In genomic region chr6:117715056-117715777, GRCm38 (mm10) we compare ENCODE assay signal across 25 mouse cellular contexts.
DNase-seq lines count a peak whose midpoint lies in the region; ATAC-seq and TF ChIP-seq lines count a peak whose summit lies in the region.
"Had no signal": no experiment of that assay in that cellular context is flagged by ENCODE, and none has a peak within 500 bp of the region (broad histone marks: within the 10 kb centered on the region; RNA-seq: fewer than 3 reads in every experiment).

No protein-coding gene starts in this region.

- no peak overlapping the region for H3K4me2 ChIP-seq in embryonic facial prominence, embryonic 13.5 days
- no peak overlapping the region for H3K4me2 ChIP-seq in limb, embryonic 15.5 days
- H3K4me2 ChIP-seq: forebrain, embryonic 12.5 days; forebrain, embryonic 15.5 days; heart, embryonic 13.5 days; hindbrain, embryonic 12.5 days; hindbrain, embryonic 15.5 days had no signal

- WGBS in embryonic facial prominence, embryonic 13.5 days, result 56% methylated on average over 6 of the region's 6 CpGs
- WGBS in embryonic facial prominence, embryonic 10.5 days, result 81% methylated on average over 6 of the region's 6 CpGs
- 86% methylated on average over 6 of the region's 6 CpGs for WGBS in limb, embryonic 10.5 days
- WGBS in limb, embryonic 15.5 days, result 43% methylated on average over 6 of the region's 6 CpGs
- 91% methylated on average over 6 of the region's 6 CpGs for WGBS in thymus, adult 2 months

- no peaks in the 10 kb centered on the region for H3K27me3 ChIP-seq in embryonic facial prominence, embryonic 13.5 days
- no peaks in the 10 kb centered on the region for H3K27me3 ChIP-seq in embryonic facial prominence, embryonic 10.5 days (replicated peaks; ENCODE audit: low read depth, poor library complexity, severe bottlenecking)
- H3K27me3 ChIP-seq in limb, embryonic 10.5 days (ENCODE audit: low read depth, poor library complexity, severe bottlenecking), result no peaks in the 10 kb centered on the region
- no peaks in the 10 kb centered on the region for H3K27me3 ChIP-seq in limb, embryonic 15.5 days
- H3K27me3 ChIP-seq in thymus, adult 2 months (ENCODE audit: control insufficient read depth, insufficient read depth, low read length), result no peaks in the 10 kb centered on the region
- H3K27me3 ChIP-seq: forebrain, embryonic 12.5 days; forebrain, embryonic 15.5 days; heart, embryonic 13.5 days; hindbrain, embryonic 12.5 days; hindbrain, embryonic 15.5 days had no signal

- H3K27ac ChIP-seq in embryonic facial prominence, embryonic 13.5 days, result peak overlapping the region; percentile 28; the same call in 1 of the 2 replicates
- H3K27ac ChIP-seq in embryonic facial prominence, embryonic 10.5 days (replicated peaks), result no peak overlapping the region
- H3K27ac ChIP-seq in limb, embryonic 10.5 days, result peak overlapping the region; percentile 34; the same call in 1 of the 2 replicates
- H3K27ac ChIP-seq in limb, embryonic 15.5 days, result no peak overlapping the region
- H3K27ac ChIP-seq in thymus, adult 2 months (ENCODE audit: control insufficient read depth, insufficient read depth, low read length), result no peak overlapping the region
- H3K27ac ChIP-seq: forebrain, embryonic 12.5 days; forebrain, embryonic 15.5 days; heart, adult 2 months; heart, embryonic 10.5 days; heart, embryonic 13.5 days; hindbrain, embryonic 12.5 days; hindbrain, embryonic 15.5 days had no signal

- H3K9ac ChIP-seq in embryonic facial prominence, embryonic 13.5 days, result no peak overlapping the region
- H3K9ac ChIP-seq in limb, embryonic 15.5 days, result no peak overlapping the region
- H3K9ac ChIP-seq: forebrain, embryonic 12.5 days; forebrain, embryonic 15.5 days; heart, embryonic 13.5 days; hindbrain, embryonic 12.5 days; hindbrain, embryonic 15.5 days had no signal

- no peak for TF ChIP-seq CTCF in thymus, adult 2 months (IDR thresholded peaks at IDR 0.05; ENCODE audit: borderline replicate concordance, control insufficient read depth, extremely low read depth, insufficient read depth, low read length, poor library complexity)

- TF ChIP-seq POLR2A in thymus, adult 2 months (IDR thresholded peaks at IDR 0.05; ENCODE audit: control insufficient read depth, extremely low read depth, insufficient read depth, low read length, poor library complexity), result no peak

- no peaks in the 10 kb centered on the region for H3K9me3 ChIP-seq in embryonic facial prominence, embryonic 13.5 days
- H3K9me3 ChIP-seq in embryonic facial prominence, embryonic 10.5 days, result no peaks in the 10 kb centered on the region
- no peaks in the 10 kb centered on the region for H3K9me3 ChIP-seq in limb, embryonic 10.5 days (replicated peaks)
- no peaks in the 10 kb centered on the region for H3K9me3 ChIP-seq in limb, embryonic 15.5 days
- H3K9me3 ChIP-seq: forebrain, embryonic 12.5 days; forebrain, embryonic 15.5 days; heart, embryonic 10.5 days; heart, embryonic 13.5 days; hindbrain, embryonic 12.5 days; hindbrain, embryonic 15.5 days had no signal

- no peak for ATAC-seq in embryonic facial prominence, embryonic 13.5 days (ENCODE audit: insufficient number of reproducible peaks, insufficient read depth, low FRiP score, low TSS enrichment, low read depth)
- 0 out of 2 replicates have a peak, but pooled peaks have one; percentile 30 for ATAC-seq in limb, embryonic 15.5 days (ENCODE audit: insufficient number of reproducible peaks, low FRiP score, low TSS enrichment, low read depth)
- ATAC-seq: activated CD4-positive, CD25-positive, alpha-beta regulatory T cell, adult 4 months; forebrain, embryonic 15.5 days had no signal

- no peak for DNase-seq in embryonic facial prominence, embryonic 10.5 days (ENCODE audit: low spot score)
- DNase-seq in urinary bladder, postnatal 14 days (ENCODE audit: low spot score), result peak; percentile 2
- no peak for DNase-seq in urinary bladder, postnatal 10 days (ENCODE audit: low spot score)
- DNase-seq in limb, embryonic 10.5 days (ENCODE audit: low spot score), result no peak
- no peak for DNase-seq in layer of hippocampus, postnatal 25 days (ENCODE audit: extremely low spot score in 1 of 2, low spot score in 1 of 2)
- DNase-seq in thymus, adult 2 months, result no peak
- DNase-seq: adrenal gland, adult 8-10 months; adrenal gland, postnatal 25 days; B cell, adult 2 months; cerebellum, adult 11-12 months; cerebellum, adult 8-10 months; cerebellum, postnatal 25 days; gastrocnemius, postnatal 25 days had no signal

- no peaks in the 10 kb centered on the region for H3K36me3 ChIP-seq in embryonic facial prominence, embryonic 13.5 days
- H3K36me3 ChIP-seq in embryonic facial prominence, embryonic 10.5 days (replicated peaks), result no peaks in the 10 kb centered on the region
- no peaks in the 10 kb centered on the region for H3K36me3 ChIP-seq in limb, embryonic 10.5 days
- H3K36me3 ChIP-seq in limb, embryonic 15.5 days, result no peaks in the 10 kb centered on the region
- H3K36me3 ChIP-seq in thymus, adult 2 months (ENCODE audit: control insufficient read depth, insufficient read depth, low read length), result no peaks in the 10 kb centered on the region
- H3K36me3 ChIP-seq: forebrain, embryonic 12.5 days; forebrain, embryonic 15.5 days; G1E; heart, embryonic 10.5 days; heart, embryonic 13.5 days; hindbrain, embryonic 12.5 days; hindbrain, embryonic 15.5 days had no signal

- peaks cover 12% of the 10 kb centered on the region for H3K4me1 ChIP-seq in embryonic facial prominence, embryonic 13.5 days
- peaks cover 5% of the 10 kb centered on the region for H3K4me1 ChIP-seq in embryonic facial prominence, embryonic 10.5 days
- H3K4me1 ChIP-seq in limb, embryonic 10.5 days, result 0 out of 2 replicates have a peak, but pooled peaks cover under 1% of the 10 kb centered on the region
- H3K4me1 ChIP-seq in limb, embryonic 15.5 days, result peaks cover 7% of the 10 kb centered on the region; the same call in 1 of the 2 replicates
- H3K4me1 ChIP-seq in thymus, adult 2 months (replicated peaks; ENCODE audit: control insufficient read depth, insufficient read depth, low read length), result no peaks in the 10 kb centered on the region
- H3K4me1 ChIP-seq: forebrain, embryonic 12.5 days; forebrain, embryonic 15.5 days; heart, embryonic 10.5 days; heart, embryonic 13.5 days; hindbrain, embryonic 12.5 days; hindbrain, embryonic 15.5 days had no signal

- H3K4me3 ChIP-seq in embryonic facial prominence, embryonic 13.5 days, result no peak overlapping the region
- no peak overlapping the region for H3K4me3 ChIP-seq in embryonic facial prominence, embryonic 10.5 days
- H3K4me3 ChIP-seq in limb, embryonic 10.5 days, result no peak overlapping the region
- no peak overlapping the region for H3K4me3 ChIP-seq in limb, embryonic 15.5 days
- H3K4me3 ChIP-seq in thymus, adult 2 months (ENCODE audit: control insufficient read depth, insufficient read depth, low read length), result no peak overlapping the region
- H3K4me3 ChIP-seq: erythroblast, embryonic 14.5 days; forebrain, embryonic 12.5 days; forebrain, embryonic 15.5 days; heart, adult 2 months; heart, embryonic 10.5 days; heart, embryonic 13.5 days; hindbrain, embryonic 12.5 days; hindbrain, embryonic 15.5 days had no signal

Comparison
In these comparisons a context has a peak if more than half of its experiments do, and no peak if none do; other contexts are left out.
1. H3K27ac ChIP-seq: peak in embryonic facial prominence, embryonic 13.5 days (single experiment) and limb, embryonic 10.5 days (single experiment); none in embryonic facial prominence, embryonic 10.5 days (single experiment), limb, embryonic 15.5 days (single experiment) and thymus, adult 2 months (single experiment).